Mouse (Mus musculus) heart, adult 2 months (tissue): ENCODE data around the gene Mtus2.

Source experiments
- CTCF ChIP-seq: fragments of 200-600 bp; IDR thresholded peaks from 2 replicates; pipeline ENCODE4 v1.8.1; 2022; ENCODE audit warnings: antibody characterized with exemption, mild to moderate bottlenecking, moderate library complexity
- POLR2A ChIP-seq: fragments of 200-500 bp; IDR thresholded peaks from 2 replicates; pipeline ENCODE4 v1.6.1; 2011; ENCODE audit warnings: mild to moderate bottlenecking, low read depth, low read length, control low read depth; ENCODE audit not compliant: insufficient read depth

DNA sequence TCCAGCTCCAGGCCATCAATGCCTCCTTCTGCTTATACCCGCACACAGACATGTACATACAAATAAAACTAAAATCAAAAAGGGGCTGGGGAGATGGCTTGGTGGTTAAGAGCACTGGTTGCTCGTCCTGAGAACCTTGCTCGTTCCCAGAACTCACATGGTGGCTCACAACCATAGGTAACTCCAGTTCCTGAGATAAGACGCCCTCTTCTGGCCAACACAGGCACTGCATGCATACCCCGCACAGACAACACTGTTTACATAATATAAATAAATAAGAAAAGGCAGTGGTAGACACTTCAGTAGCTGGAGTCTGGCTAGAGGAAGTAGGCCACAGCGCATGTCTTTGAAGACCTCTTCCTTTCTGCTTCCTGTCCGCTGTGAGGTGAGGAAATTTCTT, 335.7 kb downstream of the Mtus2 start:
- TF ChIP-seq POLR2A (no peak), CTCF (no peak)
